Mouse (Mus musculus) cerebellum, adult (tissue): ENCODE measurements around the gene Fopnl.

Source experiments
- ATAC-seq: cut with Nextera tagmentation; 2 replicates; pipeline ENCODE4 v1.9.2; 2017; ENCODE audit warnings: mild to moderate bottlenecking, moderate library complexity, mixed read lengths; ENCODE audit not compliant: insufficient number of reproducible peaks, low FRiP score, low TSS enrichment

Gene Fopnl

DNA sequence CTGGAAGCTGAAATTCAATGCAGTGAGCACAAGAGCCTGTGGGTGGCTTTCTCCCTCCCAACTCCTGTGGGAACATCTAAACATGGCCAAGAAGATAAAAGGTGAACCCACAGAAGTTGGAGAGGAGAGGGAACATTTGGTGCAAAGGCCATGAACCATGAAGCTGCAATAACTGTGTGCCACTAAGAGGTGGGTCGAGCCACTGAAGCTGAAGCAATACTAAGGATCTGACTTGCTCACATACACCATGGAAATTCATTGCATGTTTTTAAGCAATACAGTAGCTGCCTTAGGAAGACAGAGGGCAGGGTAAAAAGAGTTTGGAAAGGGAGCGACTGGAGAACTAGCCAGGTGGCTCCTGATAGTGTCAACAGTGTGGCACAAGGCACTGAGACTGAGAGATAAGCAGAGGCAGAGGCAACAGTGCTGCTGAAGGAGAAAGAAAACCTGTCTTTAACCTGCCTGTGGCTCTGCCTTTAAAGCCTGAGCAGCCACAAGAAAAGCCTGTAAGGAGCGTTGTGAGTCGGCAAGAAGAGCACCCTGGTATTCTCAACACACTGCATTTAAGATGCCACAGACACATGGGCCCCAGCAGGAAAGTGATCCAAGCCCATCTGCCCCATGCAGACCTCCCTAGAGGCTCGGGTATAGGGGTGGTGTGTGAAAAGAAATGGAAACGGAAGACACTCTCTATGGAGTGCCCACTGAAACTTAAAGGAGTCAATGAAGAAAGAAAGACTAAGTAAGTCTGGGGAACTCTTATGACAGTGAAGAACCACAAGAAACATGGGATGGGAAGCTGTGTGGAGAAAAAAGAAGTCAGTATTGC is 8.7 kb downstream of the Fopnl start:
- ATAC-seq = no peak

GRCm38 (mm10) chr16:14307373-14307772 is 9.8 kb downstream of the Fopnl start:
- ATAC-seq = no peak

GRCm38 (mm10) chr16:14306451-14306850 is 10.8 kb downstream of the Fopnl start:
- ATAC-seq = no peak

DNA sequence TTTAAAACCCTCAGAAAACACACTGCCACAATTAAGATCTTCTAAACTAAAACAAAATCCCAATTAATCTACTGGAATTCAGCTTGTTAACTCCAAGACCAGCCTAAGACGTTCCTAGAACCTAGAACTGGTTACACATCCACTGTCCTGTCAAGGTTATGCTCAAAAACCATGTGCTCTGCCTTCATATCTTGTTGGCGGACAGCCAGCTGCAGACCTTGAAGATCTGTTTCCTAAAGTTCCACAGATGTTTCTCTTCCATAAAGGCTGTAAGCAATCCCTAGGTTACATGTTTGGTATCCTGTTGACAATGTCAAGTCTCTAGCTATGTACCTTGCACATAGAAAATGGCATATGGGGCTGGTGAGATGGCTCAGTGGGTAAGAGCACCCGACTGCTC is 12.4 kb downstream of the Fopnl start:
- no peak for ATAC-seq

DNA sequence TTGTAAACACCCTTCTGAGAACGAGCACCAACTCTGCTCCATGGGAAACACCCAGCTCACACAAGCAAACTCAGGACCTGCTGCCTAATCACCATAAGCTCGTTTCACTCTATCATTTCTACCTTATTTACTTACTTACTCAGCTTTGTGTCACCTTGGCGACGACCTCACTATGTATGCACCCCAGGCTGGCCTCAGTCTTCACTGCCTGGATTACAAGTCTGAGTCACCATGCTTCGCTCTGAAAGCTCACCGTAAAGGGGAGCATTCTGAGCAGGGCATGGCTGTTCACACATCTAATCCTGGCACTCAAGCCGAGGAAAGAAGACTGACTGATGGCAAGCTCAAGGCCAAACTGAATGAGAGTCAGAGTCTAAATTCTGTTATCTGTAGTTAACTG is 13.5 kb downstream of the Fopnl start:
- ATAC-seq = no peak

- no peak for ATAC-seq
Measured at GRCm38 (mm10) chr16:14303148-14303547, 14.1 kb downstream of the Fopnl start.

DNA sequence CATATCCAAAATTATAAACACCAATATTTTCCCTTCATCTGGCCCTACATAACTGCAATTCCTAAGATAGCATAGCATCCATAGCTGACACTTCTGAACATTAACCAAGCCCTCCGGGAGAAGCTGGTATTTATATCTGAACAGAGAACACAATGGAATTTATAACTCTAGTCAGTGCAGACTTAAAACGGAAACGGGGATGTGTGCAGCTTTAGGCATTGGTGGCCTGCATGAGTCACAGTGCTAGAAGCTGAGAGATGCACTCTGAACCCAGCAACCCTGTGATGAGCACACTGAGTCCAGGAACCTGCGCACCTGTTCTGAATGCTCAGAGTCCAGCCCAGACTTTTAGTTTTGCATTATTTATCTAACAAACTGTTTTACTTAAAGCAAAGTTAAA is 18.7 kb downstream of the Fopnl start:
- ATAC-seq = no peak

GRCm38 (mm10) chr16:14297746-14298145 is 19.5 kb downstream of the Fopnl start:
- no peak for ATAC-seq

DNA sequence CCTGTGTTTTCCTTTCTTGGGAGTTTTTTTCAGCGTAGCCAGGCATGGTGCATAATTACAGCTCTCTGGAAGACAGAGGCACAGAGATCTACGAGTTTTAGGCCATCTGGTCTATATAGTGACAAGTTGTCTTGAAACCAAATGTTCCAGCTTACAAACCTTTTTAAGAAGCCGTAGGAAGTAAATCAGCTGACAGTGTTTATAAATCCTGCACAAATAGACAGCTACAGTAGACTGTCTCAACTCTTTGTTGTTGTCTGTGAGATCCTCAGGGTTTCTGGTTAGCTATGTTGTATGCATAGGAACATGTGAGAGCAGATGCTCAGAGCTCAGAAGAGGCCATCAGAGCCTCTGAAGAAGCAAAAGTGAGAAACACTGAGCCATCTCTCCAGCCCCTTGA is 20.1 kb downstream of the Fopnl start:
- no peak for ATAC-seq

GRCm38 (mm10) chr16:14296544-14297124 is 20.6 kb downstream of the Fopnl start:
- no peak for ATAC-seq

DNA sequence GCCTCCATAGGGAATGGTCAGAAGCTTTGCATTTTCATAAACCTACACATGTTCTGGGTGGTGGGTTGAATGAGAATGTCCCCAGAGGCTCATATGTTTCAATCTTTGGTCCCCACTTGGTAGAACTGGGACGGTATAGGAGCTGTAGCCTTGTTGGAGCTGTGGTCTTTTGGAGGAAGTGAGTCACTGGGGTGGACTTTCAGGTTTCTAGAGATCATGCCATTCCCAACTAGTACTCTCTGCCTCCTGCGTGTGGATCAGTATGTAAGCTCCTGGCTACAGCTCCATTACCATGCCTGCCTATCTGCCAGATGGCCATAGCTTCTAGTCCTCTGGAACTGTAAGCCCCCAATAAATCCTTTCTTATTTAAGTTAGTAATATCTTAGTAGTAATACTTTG is 21.9 kb downstream of the Fopnl start:
- ATAC-seq = no peak

- no peak for ATAC-seq
Measured at GRCm38 (mm10) chr16:14292205-14293199, 24.7 kb downstream of the Fopnl start.

DNA sequence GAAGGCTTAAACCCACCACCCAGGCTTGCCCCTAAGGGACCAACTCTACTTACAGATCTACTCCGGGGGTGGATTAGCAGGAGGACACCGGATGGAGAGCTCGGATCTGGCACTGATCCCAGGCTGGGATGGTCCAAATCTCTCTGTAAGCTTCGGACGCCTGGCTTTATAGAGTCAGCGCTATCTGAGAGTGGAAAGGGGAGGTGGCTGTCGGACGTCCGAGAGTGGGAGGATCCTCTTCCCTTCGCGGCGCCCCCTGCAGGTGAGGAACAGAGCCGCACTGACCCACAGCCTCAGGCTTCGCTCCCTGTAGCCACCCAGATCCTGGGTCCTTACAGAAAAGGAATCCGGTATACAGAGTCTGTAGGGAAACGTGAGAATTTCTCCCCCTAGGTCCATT is 26.0 kb downstream of the Fopnl start, which contains the start of gene Myh11:
TSS of gene Myh11 (minus strand) at position 150 of the 400 bp plus-strand sequence.
- peak; percentile 31; the same call in 1 of the 2 replicates for ATAC-seq

DNA sequence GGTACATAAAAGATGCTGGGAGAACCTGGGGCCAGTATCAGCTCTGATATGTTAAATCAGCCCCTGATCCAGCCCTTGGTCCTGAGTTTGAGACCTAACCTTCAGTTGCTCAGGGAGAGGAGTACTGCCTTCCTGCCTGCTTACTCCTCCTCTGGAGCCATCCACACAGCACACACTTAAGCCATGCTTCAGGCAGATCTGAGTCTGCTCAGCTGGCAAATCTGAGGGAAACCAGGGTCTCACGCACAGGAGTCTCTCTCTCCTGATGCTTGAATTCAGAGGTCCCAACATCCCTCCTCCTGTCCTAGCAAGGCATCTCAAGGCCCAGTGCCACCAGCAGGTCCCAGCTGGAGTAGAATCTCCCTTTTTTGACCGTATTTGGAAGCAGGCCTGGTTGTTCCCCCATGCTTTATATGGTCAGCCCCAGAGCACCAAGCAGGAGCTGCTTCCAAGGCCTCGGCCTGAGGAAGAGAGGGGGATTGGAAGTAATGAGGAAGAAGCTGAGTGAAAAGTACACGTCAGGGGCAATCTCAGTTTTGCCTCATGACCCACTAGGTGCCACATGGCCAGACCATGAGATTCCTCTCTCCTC is 44.7 kb downstream of the Fopnl start:
- no peak for ATAC-seq

DNA sequence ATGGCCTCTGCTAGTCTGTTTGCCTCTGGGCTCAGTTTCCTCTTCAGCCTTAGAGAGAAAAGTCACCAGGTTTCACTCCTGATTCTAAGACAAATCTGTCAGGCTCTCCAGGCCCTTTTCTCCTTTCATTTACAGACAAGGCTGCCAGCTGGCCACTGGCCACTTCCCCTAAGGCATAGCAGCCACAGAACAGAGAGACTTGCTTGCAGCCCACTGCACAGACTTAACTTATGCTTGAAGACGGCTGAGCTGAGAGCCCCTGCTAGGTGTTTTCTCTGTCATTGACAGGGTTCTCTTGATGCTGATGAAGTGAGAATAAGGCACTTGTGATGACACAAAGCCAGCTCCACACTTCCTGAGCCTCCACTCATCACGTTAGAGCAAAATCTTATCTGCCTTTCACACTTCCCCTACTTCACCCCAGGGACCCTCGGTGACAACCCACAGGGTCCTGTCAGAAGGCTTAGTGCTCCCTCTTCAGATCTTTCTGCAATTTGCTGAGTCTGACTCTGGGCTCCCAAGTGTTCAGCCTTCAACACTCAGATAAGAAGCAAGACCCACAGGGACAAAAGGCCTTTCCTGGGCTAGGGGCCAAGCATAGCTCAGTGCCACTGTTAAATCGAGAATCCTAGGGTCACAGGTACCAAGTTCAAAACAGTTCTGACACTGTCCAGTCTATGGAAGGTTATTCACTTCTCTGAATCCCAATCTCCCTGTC is 51.8 kb downstream of the Fopnl start:
- no peak for ATAC-seq

- no peak for ATAC-seq
Measured at GRCm38 (mm10) chr16:14264504-14264903, 52.7 kb downstream of the Fopnl start.

- ATAC-seq = no peak
Measured at GRCm38 (mm10) chr16:14263241-14263640, 54.0 kb downstream of the Fopnl start.

GRCm38 (mm10) chr16:14262410-14262809 is 54.8 kb downstream of the Fopnl start:
- no peak for ATAC-seq

GRCm38 (mm10) chr16:14258856-14259255 is 58.3 kb downstream of the Fopnl start:
- no peak for ATAC-seq

DNA sequence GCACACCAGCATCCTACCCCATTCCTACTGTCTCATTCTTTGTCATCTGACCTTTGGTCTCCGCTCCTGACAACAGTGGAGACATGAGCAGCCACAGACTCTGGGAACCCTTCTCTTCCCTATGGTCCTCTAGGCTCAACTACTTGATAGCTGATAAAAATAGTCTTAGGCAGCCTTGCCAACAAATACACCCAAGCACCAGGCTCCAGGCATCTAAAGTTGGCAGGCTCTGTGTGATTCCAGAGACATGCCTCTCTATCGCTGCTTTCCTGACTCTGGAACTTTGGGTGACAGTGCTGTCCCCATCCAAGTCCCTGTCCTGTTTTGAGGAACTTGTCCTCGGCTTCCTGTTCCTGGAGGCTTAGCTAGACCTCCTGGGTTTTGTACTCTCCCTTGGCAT is 63.6 kb downstream of the Fopnl start:
- ATAC-seq = no peak
